Mouse (Mus musculus) spleen, adult 10 weeks (tissue): ENCODE measurements around the gene Polr3e. TPM values are rescaled to one million over a fixed set of nuclear protein-coding genes. Genes with fewer than 3 reads are reported as not detected.

Experiments
- polyA plus RNA-seq: library from polyadenylated mRNA; stranded (reverse); fragments of 350-450 nt; fragmentation: Illumina TruSeq; extraction: RNeasy Lipid Tissue Mini Kit (QIAGEN cat#74804); gene quantifications from one replicate; pipeline ENCODE4 v1.2.3, GENCODE M21; 2015; ENCODE audit warnings: low replicate concordance; ENCODE audit not compliant: insufficient read depth

The Polr3e gene
- 18.9 TPM for polyA plus RNA-seq

GRCm38 (mm10) chr7:120917592-120918461, at the start of gene Polr3e:
Gene Polr3e, plus strand, starts transcription at chr7:120917744.

GRCm38 (mm10) chr7:120982200-120982841, 64.8 kb downstream of the Polr3e start, which contains the start of the genes Cdr2 and Mfsd13b:
Gene Cdr2, minus strand, starts transcription at chr7:120982312.
Gene Mfsd13b, plus strand, starts transcription at chr7:120982509.

Other genes starting within 250 kb of the Polr3e start
- gene Pdzd9, start 247.4 kb upstream of the Polr3e start, polyA plus RNA-seq, result not detected
- 51.7 TPM for gene Mosmo, start 240.1 kb upstream of the Polr3e start, polyA plus RNA-seq
- gene Vwa3a, start 178.4 kb upstream of the Polr3e start, polyA plus RNA-seq, result 0.23 TPM
- not detected for gene Gm5737, start 105.4 kb upstream of the Polr3e start, polyA plus RNA-seq
- 13.0 TPM for gene Eef2k, start 74.9 kb upstream of the Polr3e start, polyA plus RNA-seq
- 48.6 TPM for gene Cdr2, start 64.6 kb downstream of the Polr3e start, polyA plus RNA-seq
- 0.18 TPM for gene Mfsd13b, start 64.8 kb downstream of the Polr3e start, polyA plus RNA-seq
- 58.9 TPM for gene Mettl9, start 116.7 kb downstream of the Polr3e start, polyA plus RNA-seq
- gene Igsf6, start 156.8 kb downstream of the Polr3e start, polyA plus RNA-seq, result 65.3 TPM
- gene Otoa, start 163.9 kb downstream of the Polr3e start, polyA plus RNA-seq, result 0.21 TPM